Mouse (Mus musculus) cerebellum, postnatal 4 days (tissue): ENCODE data around the gene Lrmda.

Experiments
- DNase-seq, 2 experiments: peaks; one replicate each; pipeline ENCODE4 v3.0.0; 2022; ENCODE audit warnings: low spot score in 2 of 2, mixed read lengths in 1 of 2

The Lrmda gene

GRCm38 (mm10) chr14:22719968-22720367, 700.5 kb downstream of the Lrmda start:
- DNase-seq: no peak

DNA sequence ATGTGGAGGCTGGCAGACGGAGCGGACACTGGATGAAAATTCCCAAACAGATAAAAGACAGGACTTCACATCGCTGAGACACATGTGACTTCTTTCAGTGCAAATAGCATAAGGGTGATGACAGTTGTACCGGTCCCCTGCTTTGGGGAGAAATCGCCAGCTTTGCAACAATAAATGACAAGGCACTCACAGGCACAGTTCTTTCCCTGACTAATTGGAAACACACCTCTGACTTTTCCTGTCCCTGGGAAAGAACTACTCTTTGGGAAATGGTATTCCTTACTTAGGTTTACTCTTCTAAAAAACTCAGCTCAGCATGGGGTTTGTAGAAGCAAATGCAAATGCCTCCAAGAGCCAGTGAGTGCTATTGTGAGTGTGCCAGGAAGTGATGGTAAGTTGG, 702.3 kb downstream of the Lrmda start:
- DNase-seq: no peak

- DNase-seq: no peak
Observed at GRCm38 (mm10) chr14:22727548-22727947, 708.0 kb downstream of the Lrmda start.

- no peak for DNase-seq
Observed at GRCm38 (mm10) chr14:22728611-22729223, 709.2 kb downstream of the Lrmda start.

DNA sequence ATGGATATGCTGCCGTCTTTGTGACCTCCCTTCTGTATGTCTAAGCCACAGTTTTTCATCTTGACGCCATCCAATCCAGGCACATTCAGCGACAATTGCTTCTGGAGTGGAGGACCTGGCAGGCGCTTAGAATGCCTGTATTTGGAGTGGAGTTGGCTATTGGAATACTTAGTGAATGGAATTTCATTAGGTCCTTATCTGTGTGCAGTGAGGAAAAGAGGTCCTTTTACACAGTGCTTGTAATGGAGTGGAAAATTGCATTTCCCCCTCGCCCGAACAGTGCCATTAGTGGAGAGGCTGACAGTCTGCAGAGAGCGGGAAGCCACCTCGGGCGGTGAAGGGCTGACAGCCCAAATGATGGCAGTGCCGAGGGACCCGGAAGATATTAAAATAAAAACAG, 719.1 kb downstream of the Lrmda start:
- DNase-seq: no peak

DNA sequence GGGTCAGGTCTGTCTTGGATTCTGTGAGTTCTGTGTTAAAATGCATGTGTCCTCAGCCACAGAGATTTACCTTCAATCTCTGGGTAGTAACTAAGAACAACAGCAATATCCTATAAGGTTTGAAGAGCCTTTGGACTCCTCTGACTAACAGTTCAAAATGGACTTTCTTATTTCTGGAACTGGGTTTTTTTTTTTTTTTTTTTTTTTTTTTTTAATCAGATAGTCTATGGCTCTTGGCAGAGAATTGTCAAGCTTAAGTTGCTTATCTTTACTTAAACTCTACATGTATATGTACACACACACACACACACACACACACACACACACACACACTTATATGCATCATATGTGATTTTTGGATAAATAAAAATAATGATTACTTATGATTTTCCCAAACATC, 723.0 kb downstream of the Lrmda start:
- DNase-seq: no peak

- DNase-seq: no peak
Observed at GRCm38 (mm10) chr14:22743264-22743663, 723.8 kb downstream of the Lrmda start.

DNA sequence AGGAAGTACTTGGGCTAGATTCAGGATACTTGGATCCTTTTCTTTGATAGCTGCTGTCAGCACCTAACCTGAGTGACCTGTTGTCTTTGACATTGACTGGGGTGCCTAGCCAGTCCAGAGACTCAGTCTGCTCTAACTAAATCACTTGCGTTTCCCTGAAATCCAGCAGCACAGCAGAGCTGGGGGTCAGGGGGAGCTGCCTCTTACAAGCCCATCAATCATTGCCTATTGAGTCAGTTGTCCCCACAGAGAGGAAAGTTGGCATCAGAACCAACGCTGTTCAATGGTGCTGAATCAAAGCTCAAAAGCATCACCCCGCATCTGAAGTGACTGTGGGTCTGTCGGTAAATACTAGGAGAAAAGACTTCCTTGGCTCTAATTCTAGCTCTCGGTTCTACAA, 725.2 kb downstream of the Lrmda start:
- no peak for DNase-seq

- DNase-seq: no peak
Observed at GRCm38 (mm10) chr14:22745263-22745881, 725.9 kb downstream of the Lrmda start.

- DNase-seq: no peak
Observed at GRCm38 (mm10) chr14:22745882-22746480, 726.5 kb downstream of the Lrmda start.

DNA sequence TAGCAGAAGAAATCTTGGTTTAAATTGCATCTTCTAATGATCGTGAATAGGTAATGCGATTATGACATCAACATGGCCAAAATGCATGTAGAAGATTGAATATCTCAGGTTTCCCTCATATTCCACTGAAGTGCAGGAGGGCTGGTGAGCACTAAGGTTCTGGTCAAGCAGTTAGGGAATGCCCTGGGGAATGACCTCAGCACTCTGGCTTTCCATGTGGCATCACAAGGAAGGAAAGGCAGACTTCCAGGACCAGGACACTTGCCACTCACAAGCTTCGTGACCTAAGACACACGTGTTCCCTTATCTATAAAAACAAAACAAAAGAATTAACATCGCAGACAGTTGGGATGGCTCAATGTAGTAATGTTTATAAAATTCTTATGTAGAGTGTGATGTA, 728.3 kb downstream of the Lrmda start:
- DNase-seq: no peak

- no peak for DNase-seq
Observed at GRCm38 (mm10) chr14:22750409-22750808, 730.9 kb downstream of the Lrmda start.

DNA sequence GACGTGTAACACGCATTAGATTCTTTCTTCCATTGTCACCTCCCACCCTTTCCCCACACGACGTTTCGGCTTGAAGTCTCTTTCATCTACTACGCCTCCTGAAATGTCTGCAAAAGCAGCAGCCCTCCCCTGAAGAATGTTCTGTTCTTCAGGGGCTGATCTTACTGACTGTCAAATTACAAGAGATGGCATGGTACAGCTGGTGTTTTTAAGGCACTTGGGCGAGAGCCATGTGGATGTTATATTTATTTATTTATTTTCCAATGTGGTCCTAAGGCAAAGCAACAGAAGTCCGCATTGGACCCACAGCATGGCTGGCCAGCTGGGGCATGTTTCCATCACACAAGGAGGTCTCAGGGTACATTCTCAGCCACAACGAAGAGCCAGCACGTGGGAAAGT, 731.8 kb downstream of the Lrmda start:
- DNase-seq: no peak

- DNase-seq: no peak
Observed at GRCm38 (mm10) chr14:22754633-22755032, 735.1 kb downstream of the Lrmda start.

- DNase-seq: no peak
Observed at GRCm38 (mm10) chr14:22757493-22757892, 738.0 kb downstream of the Lrmda start.

- no peak for DNase-seq
Observed at GRCm38 (mm10) chr14:22759216-22759615, 739.7 kb downstream of the Lrmda start.

GRCm38 (mm10) chr14:22759673-22760072, 740.2 kb downstream of the Lrmda start:
- no peak for DNase-seq

GRCm38 (mm10) chr14:22760241-22761039, 740.9 kb downstream of the Lrmda start:
- DNase-seq: no peak

GRCm38 (mm10) chr14:22781709-22782108, 762.2 kb downstream of the Lrmda start:
- no peak for DNase-seq

- DNase-seq: no peak
Observed at GRCm38 (mm10) chr14:22782365-22782764, 762.9 kb downstream of the Lrmda start.

DNA sequence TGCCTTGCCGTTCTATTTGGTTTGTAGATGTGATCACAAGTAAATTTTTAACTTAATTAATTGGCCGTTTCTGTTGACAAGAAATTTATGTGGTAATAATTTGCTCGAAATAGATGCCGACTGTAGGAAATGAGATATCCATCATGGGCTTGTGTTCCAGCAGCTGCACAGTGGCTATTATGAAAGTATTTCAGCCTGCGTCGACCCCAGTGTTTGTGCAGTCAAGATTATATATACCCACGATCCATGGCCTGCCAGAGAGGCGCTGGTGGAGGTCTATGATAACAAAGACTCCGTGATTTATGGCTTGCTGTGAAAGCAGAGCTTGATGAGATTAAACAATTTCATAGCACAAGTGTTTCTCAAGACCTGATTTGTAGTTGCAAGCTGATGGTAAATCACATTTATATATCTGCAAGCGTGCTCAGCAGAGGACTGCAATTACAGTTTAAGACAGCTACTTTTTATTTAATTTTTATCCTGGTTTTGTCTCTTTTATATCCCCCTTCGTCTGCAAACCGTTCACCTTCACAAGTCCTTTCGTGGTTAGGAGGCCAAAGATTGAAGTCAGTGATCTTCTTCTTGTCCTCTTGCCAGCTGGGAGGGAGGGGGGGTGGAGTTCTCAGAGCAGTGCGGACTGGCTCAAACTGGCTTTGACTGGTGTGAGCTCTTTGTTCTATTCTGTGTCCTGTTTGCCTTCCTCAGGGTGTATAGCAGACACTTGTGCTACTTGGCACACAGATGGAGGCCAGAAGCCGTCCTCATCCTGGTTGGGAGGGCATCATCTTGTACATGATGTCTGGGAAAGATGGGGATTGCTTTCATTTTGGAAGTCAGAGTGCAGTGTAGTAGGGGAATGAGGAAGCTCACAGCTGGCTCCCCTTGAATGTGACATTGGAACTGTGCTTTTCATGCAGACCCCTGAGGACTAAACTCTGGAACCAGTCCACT, 764.0 kb downstream of the Lrmda start:
- DNase-seq: peak in 1 of 2 experiments; percentile 20
